In the genomic region with DNA sequence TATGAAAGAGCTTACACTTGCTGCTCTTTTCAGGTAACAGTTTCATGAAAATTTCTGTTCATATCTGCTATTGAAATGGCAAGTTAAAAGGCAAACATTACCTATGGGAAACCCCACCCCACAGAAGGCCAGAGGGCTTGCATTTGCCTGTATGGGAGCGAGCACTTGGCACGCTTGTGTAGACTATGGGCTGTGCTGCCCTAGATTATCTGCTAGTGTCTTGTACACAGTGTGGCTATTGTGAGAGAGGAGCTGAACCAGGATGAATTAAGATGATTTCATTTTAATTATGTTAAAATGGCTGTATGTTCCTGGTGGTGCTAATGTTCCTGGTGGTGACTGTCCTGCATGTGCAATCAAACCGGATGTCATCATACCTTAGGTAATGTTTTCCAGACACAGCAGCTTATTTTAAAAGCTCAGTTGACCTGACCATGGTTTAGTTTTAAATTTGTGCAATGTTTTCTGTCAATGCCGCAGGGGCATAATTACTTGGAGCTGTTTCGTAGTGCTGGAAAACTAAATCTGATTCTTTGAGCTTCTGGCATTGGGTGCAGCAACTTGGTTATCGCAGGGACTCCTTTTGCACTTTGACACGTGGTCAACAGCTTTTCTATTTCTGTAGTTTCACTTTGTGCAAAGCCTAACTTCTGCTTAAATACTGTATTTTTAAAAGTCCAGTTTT, we compare ENCODE assay signal across 9 mouse cellular contexts. TPM values are rescaled to one million over a fixed set of nuclear protein-coding genes. Genes with fewer than 3 reads are reported as not detected.
A peak's percentile ranks its signal among the peaks of the same experiment; 100 is the strongest.
DNase-seq lines count a peak whose midpoint lies in the region; ATAC-seq and TF ChIP-seq lines count a peak whose summit lies in the region.
"Had no signal": no experiment of that assay in that cellular context is flagged by ENCODE, and none has a peak within 500 bp of the region (broad histone marks: within the 10 kb centered on the region; RNA-seq: fewer than 3 reads in every experiment).

No protein-coding gene starts in this region.

- ATAC-seq in heart, embryonic 16.5 days (replicated peaks; ENCODE audit: extremely low read depth, insufficient read depth, low FRiP score) = no peak
- ATAC-seq in intestine, embryonic 16.5 days = no peak
- no peak for ATAC-seq in stomach, postnatal 0 days (ENCODE audit: low FRiP score, low TSS enrichment)

- H3K4me2 ChIP-seq in heart, embryonic 16.5 days (ENCODE audit: low read depth, low read length) = peak overlapping the region; percentile 31
- peak overlapping the region; percentile 39 for H3K4me2 ChIP-seq in intestine, embryonic 16.5 days (ENCODE audit: low read depth, low read length)
- peak overlapping the region; percentile 15 for H3K4me2 ChIP-seq in stomach, postnatal 0 days (replicated peaks; ENCODE audit: low read depth)

- no peaks in the 10 kb centered on the region for H3K9me3 ChIP-seq in heart, embryonic 16.5 days (replicated peaks; ENCODE audit: control insufficient read depth, low read length)
- H3K9me3 ChIP-seq in intestine, embryonic 16.5 days (ENCODE audit: control insufficient read depth, low read length) = no peaks in the 10 kb centered on the region
- no peaks in the 10 kb centered on the region for H3K9me3 ChIP-seq in stomach, postnatal 0 days (ENCODE audit: control insufficient read depth, low read length)

- H3K4me3 ChIP-seq in heart, embryonic 16.5 days (ENCODE audit: low read length) = no peak overlapping the region
- peak overlapping the region; percentile 4 for H3K4me3 ChIP-seq in intestine, embryonic 16.5 days (ENCODE audit: low read length)
- no peak overlapping the region for H3K4me3 ChIP-seq in stomach, postnatal 0 days (ENCODE audit: low read depth, low read length)

- H3K27ac ChIP-seq in heart, embryonic 16.5 days (ENCODE audit: low read length) = peak overlapping the region; percentile 30
- H3K27ac ChIP-seq in intestine, embryonic 16.5 days (ENCODE audit: low read length) = peak overlapping the region; percentile 80
- H3K27ac ChIP-seq in stomach, postnatal 0 days (replicated peaks) = peak overlapping the region; percentile 61; the same call in 1 of the 2 replicates

- H3K4me1 ChIP-seq in heart, embryonic 16.5 days (ENCODE audit: control insufficient read depth, insufficient read depth, low read length) = peaks cover 41% of the 10 kb centered on the region
- peaks cover 20% of the 10 kb centered on the region for H3K4me1 ChIP-seq in intestine, embryonic 16.5 days (ENCODE audit: control insufficient read depth, insufficient read depth, low read length)
- 0 out of 2 replicates have a peak, but pooled peaks cover 3% of the 10 kb centered on the region for H3K4me1 ChIP-seq in stomach, postnatal 0 days (replicated peaks; ENCODE audit: control insufficient read depth, insufficient read depth)

- H3K27me3 ChIP-seq in heart, embryonic 16.5 days (ENCODE audit: control insufficient read depth, insufficient read depth, low read length) = no peaks in the 10 kb centered on the region
- H3K27me3 ChIP-seq in intestine, embryonic 16.5 days (replicated peaks; ENCODE audit: control insufficient read depth, insufficient read depth, low read length) = no peaks in the 10 kb centered on the region
- no peaks in the 10 kb centered on the region for H3K27me3 ChIP-seq in stomach, postnatal 0 days (ENCODE audit: control insufficient read depth, insufficient read depth, low read length)

- H3K36me3 ChIP-seq in heart, embryonic 16.5 days (ENCODE audit: control insufficient read depth, insufficient read depth) = no peaks in the 10 kb centered on the region
- H3K36me3 ChIP-seq in intestine, embryonic 16.5 days (ENCODE audit: control insufficient read depth, insufficient read depth, low read length) = no peaks in the 10 kb centered on the region
- no peaks in the 10 kb centered on the region for H3K36me3 ChIP-seq in stomach, postnatal 0 days (ENCODE audit: control insufficient read depth, insufficient read depth, low read length)

- DNase-seq in heart, adult 8-10 months (ENCODE audit: low spot score) = no peak
- peak; percentile 31 for DNase-seq in testis, postnatal 10 days (ENCODE audit: low spot score)
- no peak for DNase-seq in testis, postnatal 14 days (ENCODE audit: low spot score)
- no peak for DNase-seq in stomach, postnatal 0 days (ENCODE audit: low spot score)
- no peak for DNase-seq in layer of hippocampus, adult 18-20 months (ENCODE audit: low spot score in 2 of 2)
- DNase-seq in thymus, adult 18-20 months = no peak
- DNase-seq: midbrain, embryonic 14.5 days had no signal

- WGBS in heart, embryonic 16.5 days = 46% methylated on average over 7 of the region's 7 CpGs
- 47% methylated on average over 7 of the region's 7 CpGs for WGBS in intestine, embryonic 16.5 days
- 39% methylated on average over 7 of the region's 7 CpGs for WGBS in stomach, postnatal 0 days

- no peak overlapping the region for H3K9ac ChIP-seq in heart, embryonic 16.5 days (ENCODE audit: low read length)
- no peak overlapping the region for H3K9ac ChIP-seq in intestine, embryonic 16.5 days (ENCODE audit: low read depth, low read length)
- H3K9ac ChIP-seq in stomach, postnatal 0 days (ENCODE audit: low read length) = no peak overlapping the region

- TF ChIP-seq EP300 in stomach, postnatal 0 days (optimal IDR thresholded peaks at IDR 0.05) = no peak

- TF ChIP-seq CTCF in stomach, postnatal 0 days (IDR thresholded peaks at IDR 0.05; ENCODE audit: low read depth) = no peak

RNA-seq across cellular contexts. Expression of a gene that starts 3.8 kb away (rescaled TPM):
- polyA plus RNA-seq in heart, embryonic 16.5 days (2015; fragmentation: Nextera tagmentation; extraction: Ambion mirVana) = 13.1 and 14.4 TPM in 2 replicates
- total RNA-seq in heart, adult 8-10 months (2022) = 10 to 100 TPM in 2 of 4 experiments, 1 to 10 TPM in 2; 9.7 to 11.2 (median 10.5) TPM
- polyA plus RNA-seq in intestine, embryonic 16.5 days (2015; fragmentation: Nextera tagmentation; extraction: Ambion mirVana) = 16.3 and 18.4 TPM in 2 replicates
- polyA plus RNA-seq in stomach, postnatal 0 days (2015; fragmentation: Nextera tagmentation; extraction: Ambion mirVana) = 9.5 and 10.3 TPM in 2 replicates
- 10 to 100 TPM; 32.0 to 38.2 TPM for total RNA-seq in layer of hippocampus, adult 18-20 months (2021)

Comparison
In these comparisons a context has a peak if more than half of its experiments do, and no peak if none do; other contexts are left out.
1. H3K27ac ChIP-seq: peak in every context shown above with its lines; median percentile 80 in intestine, embryonic 16.5 days; 61 in stomach, postnatal 0 days; 30 in heart, embryonic 16.5 days.